Mouse (Mus musculus) CH12F3 (cell line): ENCODE data around the gene Tango2.

Experiments
- in situ Hi-C: fragments of 300-500 bp; cut with MboI; formaldehyde crosslinking; loops from 2 replicates; pipeline ENCODE4 v1.14.3; 2020; ENCODE audit warnings: low sequenced_read_pairs

Tango2 gene

GRCm38 (mm10) chr16:18347931-18348600 lies at the start of gene Tango2, which contains the start of gene Arvcf:
Gene Tango2, minus strand, starts transcription at chr16:18348103.
Gene Arvcf, plus strand, starts transcription at chr16:18348182.
- in situ Hi-C loops = no loop called here

- in situ Hi-C loops = no loop called here
Observed at GRCm38 (mm10) chr16:18396791-18397621, 49.1 kb upstream of the Tango2 start.

DNA sequence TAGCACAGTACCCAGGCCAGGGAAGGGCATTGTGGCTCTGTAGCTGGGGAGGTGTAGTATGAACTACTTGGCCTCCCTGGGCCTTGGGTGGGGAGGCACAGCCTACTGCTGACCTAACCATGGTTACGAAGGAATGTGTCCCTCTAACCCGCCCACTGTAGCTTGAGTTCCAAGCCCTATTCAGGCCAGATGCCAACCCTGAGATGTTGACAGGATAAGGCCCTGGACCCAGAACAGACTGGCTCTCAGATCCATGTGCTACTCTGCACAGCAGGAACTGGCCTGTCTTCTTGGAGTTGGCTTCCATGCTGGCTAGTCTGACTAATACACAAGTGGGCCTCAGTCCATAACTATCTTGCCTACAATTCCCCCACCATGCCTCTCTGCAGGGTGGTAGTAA lies 48.3 kb upstream of the Tango2 start:
- in situ Hi-C loops = no loop called here

DNA sequence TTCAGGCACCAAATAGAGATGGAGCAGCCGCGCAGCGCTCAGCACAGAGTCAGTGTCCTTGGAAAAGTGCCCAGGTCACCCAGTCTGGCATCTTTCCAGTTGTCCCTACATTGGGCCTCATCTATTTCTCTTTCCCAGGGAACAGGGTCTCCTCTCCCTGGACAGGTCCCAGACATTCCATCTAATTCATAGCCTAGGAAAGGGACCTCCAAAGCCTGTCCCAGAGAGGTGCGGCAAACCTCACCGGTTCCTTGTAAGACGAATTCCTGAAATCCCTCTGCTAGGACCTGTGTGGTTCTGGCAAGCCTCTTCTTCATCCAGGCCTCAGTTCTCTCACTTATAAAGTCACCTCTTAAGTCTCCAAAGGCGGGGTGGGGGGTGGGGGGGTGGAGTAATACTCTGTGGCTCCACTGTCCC lies 47.7 kb upstream of the Tango2 start:
- in situ Hi-C loops = no loop called here

GRCm38 (mm10) chr16:18394777-18395619 lies 47.1 kb upstream of the Tango2 start:
- in situ Hi-C loops = no loop called here

GRCm38 (mm10) chr16:18394056-18394455 lies 46.2 kb upstream of the Tango2 start:
- in situ Hi-C loops = no loop called here

- in situ Hi-C loops = no loop called here
Observed at GRCm38 (mm10) chr16:18393595-18393994, 45.7 kb upstream of the Tango2 start.

DNA sequence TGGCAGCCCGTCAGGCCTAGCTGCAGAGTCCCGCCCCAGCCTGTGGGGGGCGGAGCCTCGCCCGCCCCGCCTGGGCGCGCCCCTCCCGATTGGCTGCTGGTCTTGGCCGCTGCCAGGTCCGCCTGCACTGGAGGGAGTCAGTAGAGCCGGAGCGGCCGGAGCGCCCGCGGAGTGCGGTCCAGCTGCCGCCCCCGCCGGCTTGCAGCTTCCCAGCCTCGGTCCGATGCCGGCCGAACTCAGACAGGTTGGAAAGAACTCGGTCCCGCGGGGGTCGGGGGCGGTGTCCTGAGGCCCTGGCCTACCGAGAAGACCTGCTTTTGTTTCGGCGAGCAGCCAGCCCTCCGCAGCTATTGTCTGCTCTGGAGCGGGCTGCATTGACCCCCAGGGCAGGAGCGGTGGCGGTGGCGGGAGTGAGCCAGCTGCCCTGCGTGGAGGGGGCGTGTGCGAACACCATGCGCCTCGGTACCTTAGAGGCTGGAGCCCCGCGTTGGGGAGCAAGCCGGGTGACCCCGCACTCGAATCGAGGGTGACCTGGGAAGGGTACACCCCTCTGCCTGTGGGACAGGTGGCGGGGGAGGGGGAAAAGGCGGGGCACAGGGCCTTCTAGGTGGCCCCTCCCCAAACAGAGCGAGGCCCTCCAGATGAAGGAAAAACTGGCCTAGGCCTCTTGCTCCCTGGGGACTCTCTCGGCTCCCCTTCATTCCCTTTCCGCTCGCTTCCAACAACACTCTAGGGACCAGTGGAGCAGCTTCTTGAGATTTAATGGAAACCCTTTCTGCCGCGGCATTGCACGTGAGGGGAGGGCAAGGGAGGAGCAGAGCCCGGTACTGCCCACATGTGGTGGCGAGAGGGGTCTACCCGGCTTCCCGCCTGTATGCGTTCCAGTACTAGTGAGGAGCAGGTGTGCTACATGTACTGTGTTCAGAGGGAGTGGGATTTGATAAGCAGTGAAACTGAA lies 44.8 kb upstream of the Tango2 start:
- in situ Hi-C loops = no loop called here

DNA sequence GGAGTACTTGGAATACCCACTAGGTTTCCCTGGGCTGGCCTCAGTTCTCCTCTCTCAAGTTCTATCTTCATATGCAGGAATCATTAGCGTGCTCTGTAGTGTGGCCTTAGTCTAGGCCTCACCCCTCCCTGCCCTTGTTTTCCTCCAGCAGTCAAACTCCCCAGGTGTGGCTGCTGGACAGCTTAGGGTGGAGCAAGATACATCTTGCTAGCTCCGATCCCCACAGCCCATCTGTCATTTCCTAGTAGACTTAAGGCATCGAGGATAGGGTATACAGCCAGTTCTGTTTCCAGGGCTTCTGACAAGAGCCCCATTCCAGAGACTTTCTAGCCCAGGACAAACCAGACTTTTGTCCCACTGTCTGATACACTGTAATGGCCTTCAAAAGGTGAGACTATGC lies 43.8 kb upstream of the Tango2 start:
- in situ Hi-C loops = no loop called here

DNA sequence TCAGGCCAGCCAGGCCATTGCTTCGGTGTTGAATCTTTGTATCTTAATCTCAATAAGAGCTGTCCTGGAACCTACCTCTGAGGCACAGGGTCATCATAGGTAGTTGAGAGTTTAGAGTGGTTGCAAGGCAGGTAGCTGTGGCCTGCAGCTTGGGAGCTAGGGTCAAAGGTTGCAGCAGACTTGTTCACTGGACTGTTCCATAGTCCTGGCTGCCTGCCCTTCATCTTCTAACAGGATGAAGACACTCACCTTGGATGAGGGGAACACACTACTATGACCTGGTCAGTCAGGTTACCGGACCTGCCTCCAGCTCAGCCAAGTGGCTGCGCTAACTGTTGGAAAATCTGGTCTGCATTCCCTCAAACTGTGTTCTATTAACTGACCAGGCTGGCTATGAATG lies 43.2 kb upstream of the Tango2 start:
- in situ Hi-C loops = no loop called here

- in situ Hi-C loops = no loop called here
Observed at GRCm38 (mm10) chr16:18390399-18390798, 42.5 kb upstream of the Tango2 start.

DNA sequence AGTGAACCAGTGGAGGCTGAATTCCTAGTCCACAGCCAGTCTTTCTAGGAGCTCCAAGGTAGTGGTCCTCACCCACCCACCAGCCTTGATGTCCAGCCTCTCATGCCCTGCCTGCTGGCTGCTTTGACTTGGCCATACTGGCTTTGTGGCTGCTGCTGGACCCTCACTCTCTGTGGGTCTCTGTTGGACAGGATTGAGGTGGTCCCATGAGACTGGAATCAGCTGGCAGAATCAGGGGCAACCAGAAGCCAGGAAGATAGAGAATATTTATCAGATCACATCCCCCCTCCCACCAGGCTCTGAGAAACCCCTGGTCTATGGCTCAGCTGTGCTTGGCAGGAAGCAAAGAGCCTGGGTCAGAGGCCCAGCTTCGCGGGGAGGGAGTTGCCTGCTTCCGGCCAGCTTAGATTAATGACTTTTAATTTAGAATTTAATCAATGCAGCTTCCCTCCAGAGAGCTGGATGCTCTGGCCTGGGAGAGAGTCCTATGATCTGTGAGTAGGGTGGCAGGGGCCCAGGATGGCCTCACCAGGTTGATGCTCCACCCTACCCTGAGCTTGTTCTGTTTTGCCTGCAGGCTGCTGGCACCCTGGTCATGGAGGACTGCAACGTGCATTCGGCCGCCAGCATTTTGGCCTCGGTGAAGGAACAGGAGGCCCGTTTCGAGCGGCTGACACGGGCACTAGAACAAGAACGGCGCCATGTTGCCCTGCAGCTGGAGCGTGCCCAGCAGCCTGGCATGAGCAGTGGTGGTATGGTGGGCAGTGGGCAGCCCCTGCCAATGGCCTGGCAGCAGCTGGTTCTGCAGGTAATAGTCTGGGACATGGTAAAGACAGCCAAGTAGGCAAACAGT lies 40.9 kb upstream of the Tango2 start:
- in situ Hi-C loops = no loop called here

DNA sequence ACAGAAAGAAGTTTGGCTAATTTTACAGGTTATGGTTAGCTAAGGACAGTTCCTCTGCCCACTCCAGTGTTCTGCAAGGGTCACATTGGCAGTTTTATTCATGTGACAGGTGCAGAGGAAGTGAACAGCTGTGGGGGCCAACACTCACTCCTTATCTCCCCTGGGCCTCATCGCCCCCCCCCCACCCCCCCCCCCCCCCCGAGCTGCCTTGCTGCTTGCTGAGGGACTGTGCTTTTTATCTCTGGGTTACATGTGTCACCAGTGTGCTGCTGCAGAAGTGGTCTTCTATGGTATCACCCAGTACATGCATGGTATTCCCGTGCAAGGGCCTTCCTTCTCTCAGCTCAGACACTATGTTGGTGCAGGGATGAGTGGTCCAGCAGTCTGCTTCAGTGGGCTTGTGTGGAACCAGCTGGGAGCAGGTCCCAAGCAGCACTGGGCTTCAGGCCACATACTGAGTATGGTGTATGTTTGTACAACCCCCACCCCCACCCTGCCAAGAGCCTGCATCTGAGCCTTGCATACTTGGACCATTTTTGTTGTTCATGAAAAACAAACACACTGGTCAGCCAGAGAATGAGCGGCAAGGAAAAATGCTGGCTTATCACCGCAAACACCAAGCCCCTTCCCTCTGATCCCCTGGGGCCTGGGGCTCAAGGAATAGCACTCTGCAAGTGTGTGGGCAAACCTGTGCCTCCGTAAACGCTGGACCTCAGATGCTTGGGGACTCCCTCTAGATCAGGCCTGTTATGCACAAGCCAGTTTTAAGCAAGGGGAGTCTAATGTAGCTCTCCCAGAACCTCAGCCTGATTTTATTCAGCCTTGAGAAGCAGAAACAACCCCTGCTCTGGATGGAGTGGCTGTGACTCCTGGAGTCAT lies 40.0 kb upstream of the Tango2 start:
- in situ Hi-C loops = no loop called here

GRCm38 (mm10) chr16:18386972-18387371 lies 39.1 kb upstream of the Tango2 start:
- in situ Hi-C loops = no loop called here

DNA sequence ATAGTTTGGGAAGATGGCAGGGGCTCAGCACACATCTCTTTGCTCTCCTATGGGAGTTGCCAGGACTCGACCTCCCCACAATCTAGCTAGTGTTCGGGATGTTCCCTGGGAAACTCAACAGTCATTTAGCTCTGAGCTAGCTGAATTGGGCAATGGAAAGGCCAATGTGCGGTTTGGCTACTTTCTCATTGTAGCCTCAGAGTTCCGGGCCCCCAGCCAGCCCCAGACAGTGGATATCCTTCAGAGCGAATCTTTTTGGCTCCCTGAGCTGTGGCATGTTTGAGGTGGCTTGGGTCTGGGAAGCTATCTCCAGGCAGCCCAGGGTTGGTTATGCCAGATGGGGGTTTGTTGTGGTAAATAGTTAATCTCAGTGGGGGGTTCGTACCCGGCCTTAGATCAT lies 38.5 kb upstream of the Tango2 start:
- in situ Hi-C loops = no loop called here

DNA sequence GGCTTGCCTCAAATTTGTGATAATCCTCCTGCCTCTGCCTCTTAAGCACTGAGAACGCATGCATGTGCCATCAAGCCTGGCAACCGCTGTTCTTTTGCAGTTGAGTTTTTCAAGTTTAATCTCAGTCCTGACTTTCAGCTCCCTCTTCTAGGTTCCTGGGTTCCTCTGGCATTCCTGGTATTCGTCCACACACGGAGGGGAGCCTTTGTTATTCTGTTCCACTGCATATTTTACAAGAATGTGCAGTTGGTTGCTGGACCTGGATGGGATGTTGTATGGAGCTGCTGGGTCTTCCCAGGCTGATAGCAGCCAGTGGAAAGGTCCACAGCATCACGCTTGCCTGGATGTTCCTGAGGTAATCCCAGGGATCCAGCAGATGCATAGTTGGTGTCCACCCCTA lies 37.5 kb upstream of the Tango2 start:
- in situ Hi-C loops = no loop called here

DNA sequence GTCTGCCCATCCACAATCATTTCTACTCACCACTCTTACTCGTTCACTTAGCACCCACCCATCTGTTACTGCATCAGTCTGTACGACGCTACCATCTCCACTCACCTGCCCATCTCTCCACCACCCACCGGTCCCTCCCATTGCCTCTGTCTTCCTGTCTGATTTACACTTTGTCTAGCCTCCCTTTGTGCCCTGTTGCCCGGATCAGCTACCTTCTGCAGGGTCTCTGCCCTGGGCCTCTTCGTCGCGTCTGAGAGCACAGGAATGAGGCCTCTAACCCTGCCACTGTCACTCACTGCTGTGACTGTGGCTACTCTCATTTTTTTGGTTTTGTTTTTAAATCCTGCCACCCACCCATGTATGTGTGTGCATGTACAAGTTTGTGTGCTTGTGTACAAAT lies 36.8 kb upstream of the Tango2 start:
- in situ Hi-C loops = no loop called here

DNA sequence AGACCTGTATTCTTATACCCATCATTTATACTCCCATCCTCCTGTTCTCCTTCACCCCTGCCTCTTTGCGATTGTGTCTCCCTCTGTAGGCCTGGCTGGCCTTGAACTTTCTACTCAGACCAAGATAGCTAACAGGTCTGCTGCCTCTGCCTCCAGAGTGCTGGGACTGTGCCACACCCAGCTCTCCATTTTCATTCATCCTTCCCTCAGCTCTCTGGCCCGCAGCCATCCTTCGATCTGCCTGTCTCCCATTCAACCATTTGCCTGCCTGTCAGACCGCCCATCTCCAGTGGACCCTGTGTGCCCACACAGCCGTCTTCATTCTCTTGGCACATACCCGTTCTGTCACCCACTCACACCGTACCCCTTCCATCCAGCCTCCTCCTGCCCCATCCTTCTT lies 36.3 kb upstream of the Tango2 start:
- in situ Hi-C loops = no loop called here
